ENCODE assay signal across 10 mouse cellular contexts in genomic region chr5:98283696-98284478, GRCm38 (mm10). TPM values are rescaled to one million over a fixed set of nuclear protein-coding genes. Genes with fewer than 3 reads are reported as not detected.
DNase-seq lines count a peak whose midpoint lies in the region; ATAC-seq and TF ChIP-seq lines count a peak whose summit lies in the region.
"Had no signal": no experiment of that assay in that cellular context is flagged by ENCODE, and none has a peak within 500 bp of the region (broad histone marks: within the 10 kb centered on the region; RNA-seq: fewer than 3 reads in every experiment).

No protein-coding gene starts in this region.

- peak overlapping the region; percentile 2; the same call in 1 of the 2 replicates for H3K4me2 ChIP-seq in forebrain, embryonic 12.5 days
- H3K4me2 ChIP-seq in kidney, embryonic 15.5 days = peak overlapping the region; percentile 40
- peak overlapping the region; percentile 18; the same call in 1 of the 2 replicates for H3K4me2 ChIP-seq in limb, embryonic 11.5 days (ENCODE audit: low read depth, severe bottlenecking)

- no peak for TF ChIP-seq CTCF in C2C12 (IDR thresholded peaks at IDR 0.05; ENCODE audit: control insufficient read depth, insufficient read depth, insufficient read length)

- H3K4me1 ChIP-seq in forebrain, embryonic 12.5 days = peaks cover 15% of the 10 kb centered on the region
- H3K4me1 ChIP-seq in forebrain, embryonic 10.5 days = peaks cover 19% of the 10 kb centered on the region
- peaks cover 7% of the 10 kb centered on the region; the same call in 1 of the 2 replicates for H3K4me1 ChIP-seq in kidney, embryonic 15.5 days
- no peaks in the 10 kb centered on the region for H3K4me1 ChIP-seq in limb, embryonic 11.5 days (ENCODE audit: control insufficient read depth, insufficient read depth, low read length)

- H3K27ac ChIP-seq in forebrain, embryonic 12.5 days = no peak overlapping the region
- H3K27ac ChIP-seq in forebrain, embryonic 10.5 days = no peak overlapping the region
- H3K27ac ChIP-seq in kidney, embryonic 15.5 days = no peak overlapping the region
- no peak overlapping the region for H3K27ac ChIP-seq in limb, embryonic 11.5 days (replicated peaks; ENCODE audit: low read depth, low read length)
- H3K27ac ChIP-seq: liver, embryonic 14.5 days had no signal

- no peaks in the 10 kb centered on the region for H3K79me3 ChIP-seq in C2C12 (ENCODE audit: low read depth)

- H3ac ChIP-seq in C2C12 (ENCODE audit: control insufficient read depth, insufficient read length, low read depth) = no peak overlapping the region

- WGBS in forebrain, embryonic 12.5 days = 35% methylated on average over 17 of the region's 17 CpGs
- 37% methylated on average over 17 of the region's 17 CpGs for WGBS in forebrain, embryonic 10.5 days
- WGBS in kidney, embryonic 15.5 days = 31% methylated on average over 17 of the region's 17 CpGs
- 30% methylated on average over 17 of the region's 17 CpGs for WGBS in limb, embryonic 11.5 days

- H3K9ac ChIP-seq in forebrain, embryonic 12.5 days = no peak overlapping the region
- H3K9ac ChIP-seq in kidney, embryonic 15.5 days = no peak overlapping the region
- no peak overlapping the region for H3K9ac ChIP-seq in limb, embryonic 11.5 days (ENCODE audit: low read length)
- H3K9ac ChIP-seq: liver, embryonic 14.5 days had no signal

- peaks cover 11% of the 10 kb centered on the region; the same call in 1 of the 2 replicates for H3K27me3 ChIP-seq in forebrain, embryonic 12.5 days
- H3K27me3 ChIP-seq in forebrain, embryonic 10.5 days (ENCODE audit: poor library complexity, severe bottlenecking) = peaks cover 17% of the 10 kb centered on the region; the same call in 1 of the 2 replicates
- peaks cover 5% of the 10 kb centered on the region for H3K27me3 ChIP-seq in kidney, embryonic 15.5 days
- no peaks in the 10 kb centered on the region for H3K27me3 ChIP-seq in C2C12 (ENCODE audit: control insufficient read depth, insufficient read depth, insufficient read length)
- no peaks in the 10 kb centered on the region for H3K27me3 ChIP-seq in limb, embryonic 11.5 days (ENCODE audit: control insufficient read depth, insufficient read depth, low read length)

- DNase-seq in forebrain, embryonic 10.5 days (ENCODE audit: extremely low spot score, low spot score) = no peak
- no peak for DNase-seq in kidney, adult 11 months
- peak; percentile 30 for DNase-seq in limb, embryonic 11.5 days (ENCODE audit: low spot score)
- DNase-seq in liver = no peak

- H3K9me3 ChIP-seq in forebrain, embryonic 12.5 days = no peaks in the 10 kb centered on the region
- no peaks in the 10 kb centered on the region for H3K9me3 ChIP-seq in forebrain, embryonic 10.5 days
- H3K9me3 ChIP-seq in kidney, embryonic 15.5 days (replicated peaks) = no peaks in the 10 kb centered on the region
- H3K9me3 ChIP-seq in limb, embryonic 11.5 days (ENCODE audit: control insufficient read depth, low read length) = no peaks in the 10 kb centered on the region

- H3K79me2 ChIP-seq in C2C12 (ENCODE audit: control insufficient read depth, insufficient read depth) = no peaks in the 10 kb centered on the region

- ATAC-seq in forebrain, embryonic 12.5 days (ENCODE audit: low FRiP score) = no peak
- 0 out of 2 replicates have a peak, but pooled peaks have one; percentile 52 for ATAC-seq in kidney, embryonic 15.5 days (replicated peaks; ENCODE audit: low FRiP score)
- no peak for ATAC-seq in limb, embryonic 11.5 days (ENCODE audit: insufficient number of reproducible peaks, low FRiP score, low TSS enrichment, low read depth)
- no peak for ATAC-seq in megakaryocyte-erythroid progenitor cell, adult 5-6 weeks (replicated peaks; ENCODE audit: low FRiP score, low TSS enrichment, poor library complexity, severe bottlenecking)

- no peaks in the 10 kb centered on the region for H3K36me3 ChIP-seq in forebrain, embryonic 12.5 days (replicated peaks)
- no peaks in the 10 kb centered on the region for H3K36me3 ChIP-seq in forebrain, embryonic 10.5 days (replicated peaks)
- no peaks in the 10 kb centered on the region for H3K36me3 ChIP-seq in kidney, embryonic 15.5 days
- H3K36me3 ChIP-seq in C2C12 (ENCODE audit: control insufficient read depth, insufficient read depth) = no peaks in the 10 kb centered on the region
- H3K36me3 ChIP-seq in limb, embryonic 11.5 days (ENCODE audit: control insufficient read depth, insufficient read depth, low read length) = no peaks in the 10 kb centered on the region

- no peak overlapping the region for H3K4me3 ChIP-seq in forebrain, embryonic 12.5 days (replicated peaks)
- no peak overlapping the region for H3K4me3 ChIP-seq in forebrain, embryonic 10.5 days
- no peak overlapping the region for H3K4me3 ChIP-seq in kidney, embryonic 15.5 days (replicated peaks)
- no peak overlapping the region for H3K4me3 ChIP-seq in C2C12 (ENCODE audit: insufficient read depth, poor library complexity, severe bottlenecking)
- H3K4me3 ChIP-seq in limb, embryonic 11.5 days (ENCODE audit: low read depth, low read length) = no peak overlapping the region

TF ChIP-seq in C2C12, 6 proteins besides CTCF, POLR2A, EP300 and RAD21:
- no peak for TF ChIP-seq MAX (IDR thresholded peaks at IDR 0.05)
- TF ChIP-seq MYOD1 (IDR thresholded peaks at IDR 0.05; ENCODE audit: control insufficient read depth, insufficient read length, low read depth) = peak; percentile 63

RNA-seq across cellular contexts. Expression of gene Fgf5, which starts 29.9 kb away (rescaled TPM):
- 0.36 and 0.56 TPM in 2 replicates for polyA plus RNA-seq in forebrain, embryonic 12.5 days (2016; fragmentation: Nextera tagmentation; extraction: Ambion mirVana)
- polyA plus RNA-seq in forebrain, embryonic 10.5 days (2016; fragmentation: Nextera tagmentation; extraction: Ambion mirVana) = not detected in 2 replicates
- 0.48 and 0.49 TPM in 2 replicates for polyA plus RNA-seq in kidney, embryonic 15.5 days (2015; fragmentation: Nextera tagmentation; extraction: Ambion mirVana)
- polyA plus RNA-seq in C2C12 (2012; fragmentation: generic; extraction: Trizol) = 0.63 TPM
- polyA plus RNA-seq in limb, embryonic 11.5 days (2014; fragmentation: Nextera tagmentation; extraction: Ambion mirVana) = 1.1 and 1.2 TPM in 2 replicates
- not detected in 2 replicates for total RNA-seq in megakaryocyte-erythroid progenitor cell, adult 5-6 weeks (2014; fragmentation: Nextera tagmentation)
- not detected in 2 replicates for total RNA-seq in megakaryocyte-erythroid progenitor cell, adult 5-6 weeks (2017)
- total RNA-seq: neutrophil, adult 5-6 weeks had no signal

RNA-seq across cellular contexts. Expression of gene Cfap299, which starts 45.2 kb away (rescaled TPM):
- 0.46 TPM in 1 of 2 replicates, not detected in the other for polyA plus RNA-seq in forebrain, embryonic 12.5 days (2016; fragmentation: Nextera tagmentation; extraction: Ambion mirVana)
- 0.17 and 0.31 TPM in 2 replicates for polyA plus RNA-seq in forebrain, embryonic 10.5 days (2016; fragmentation: Nextera tagmentation; extraction: Ambion mirVana)
- 0.26 and 0.61 TPM in 2 replicates for polyA plus RNA-seq in kidney, embryonic 15.5 days (2015; fragmentation: Nextera tagmentation; extraction: Ambion mirVana)
- polyA plus RNA-seq in C2C12 (2012; fragmentation: generic; extraction: Trizol) = 0.09 TPM
- polyA plus RNA-seq in limb, embryonic 11.5 days (2014; fragmentation: Nextera tagmentation; extraction: Ambion mirVana) = 0.35 and 0.68 TPM in 2 replicates
- total RNA-seq in megakaryocyte-erythroid progenitor cell, adult 5-6 weeks (2014; fragmentation: Nextera tagmentation) = not detected in 2 replicates
- not detected in 2 replicates for total RNA-seq in megakaryocyte-erythroid progenitor cell, adult 5-6 weeks (2017)
- total RNA-seq: neutrophil, adult 5-6 weeks had no signal
- polyA plus RNA-seq: liver, embryonic 14.5 days had no signal
